Comparison of ENCODE assay signal across 8 mouse cellular contexts in genomic region chr9:121937451-121937864, GRCm38 (mm10). TPM values are rescaled to one million over a fixed set of nuclear protein-coding genes. Genes with fewer than 3 reads are reported as not detected.
DNase-seq lines count a peak whose midpoint lies in the region; ATAC-seq and TF ChIP-seq lines count a peak whose summit lies in the region.

No protein-coding gene starts in this region.

- TF ChIP-seq CTCF in heart, postnatal 0 days (IDR thresholded peaks at IDR 0.05; ENCODE audit: low read depth) = no peak

- WGBS in heart, postnatal 0 days = 52% methylated on average over 6 of the region's 6 CpGs
- WGBS in embryonic facial prominence, embryonic 10.5 days = 64% methylated on average over 6 of the region's 6 CpGs
- 58% methylated on average over 6 of the region's 6 CpGs for WGBS in intestine, embryonic 15.5 days
- WGBS in neural tube, embryonic 13.5 days = 56% methylated on average over 6 of the region's 6 CpGs

- H3K4me2 ChIP-seq in heart, postnatal 0 days (ENCODE audit: low read depth, low read length) = peak overlapping the region; percentile 46
- peak overlapping the region; percentile 52 for H3K4me2 ChIP-seq in intestine, embryonic 15.5 days (replicated peaks)
- H3K4me2 ChIP-seq in neural tube, embryonic 13.5 days = peak overlapping the region; percentile 53

- TF ChIP-seq EP300 in heart, postnatal 0 days (IDR thresholded peaks at IDR 0.05; ENCODE audit: low read depth) = no peak

- no peaks in the 10 kb centered on the region for H3K27me3 ChIP-seq in heart, postnatal 0 days (ENCODE audit: control insufficient read depth, insufficient read depth, low read length)
- H3K27me3 ChIP-seq in embryonic facial prominence, embryonic 10.5 days (replicated peaks; ENCODE audit: low read depth, poor library complexity, severe bottlenecking) = no peaks in the 10 kb centered on the region
- no peaks in the 10 kb centered on the region for H3K27me3 ChIP-seq in intestine, embryonic 15.5 days (replicated peaks)
- no peaks in the 10 kb centered on the region for H3K27me3 ChIP-seq in neural tube, embryonic 13.5 days

- no peak overlapping the region for H3K9ac ChIP-seq in heart, postnatal 0 days (replicated peaks; ENCODE audit: low read depth, low read length)
- no peak overlapping the region for H3K9ac ChIP-seq in intestine, embryonic 15.5 days
- peak overlapping the region; percentile 70 for H3K9ac ChIP-seq in neural tube, embryonic 13.5 days

- no peak overlapping the region for H3K4me3 ChIP-seq in heart, postnatal 0 days (ENCODE audit: low read depth, low read length)
- H3K4me3 ChIP-seq in embryonic facial prominence, embryonic 10.5 days = peak overlapping the region; percentile 55
- H3K4me3 ChIP-seq in intestine, embryonic 15.5 days (replicated peaks) = peak overlapping the region; percentile 45
- peak overlapping the region; percentile 44 for H3K4me3 ChIP-seq in neural tube, embryonic 13.5 days

- intact Hi-C loops in heart, postnatal 25 days (cut with DNase I) = no loop called here

- no peak for ATAC-seq in heart, postnatal 0 days (ENCODE audit: insufficient read depth, low read depth)
- peak; percentile 36; the same call in 1 of the 2 replicates for ATAC-seq in intestine, embryonic 15.5 days
- peak; percentile 69; the same call in 1 of the 2 replicates for ATAC-seq in neural tube, embryonic 13.5 days (ENCODE audit: low read depth)
- ATAC-seq in erythroid progenitor cell, adult 5-6 weeks (replicated peaks; ENCODE audit: low FRiP score, poor library complexity, severe bottlenecking) = no peak

- no peak overlapping the region for H3K27ac ChIP-seq in heart, postnatal 0 days (ENCODE audit: low read depth)
- H3K27ac ChIP-seq in embryonic facial prominence, embryonic 10.5 days (replicated peaks) = peak overlapping the region; percentile 84
- no peak overlapping the region for H3K27ac ChIP-seq in intestine, embryonic 15.5 days
- peak overlapping the region; percentile 20; the same call in 1 of the 2 replicates for H3K27ac ChIP-seq in neural tube, embryonic 13.5 days (replicated peaks)

- H3K9me3 ChIP-seq in heart, postnatal 0 days (replicated peaks; ENCODE audit: control insufficient read depth, low read length) = no peaks in the 10 kb centered on the region
- H3K9me3 ChIP-seq in embryonic facial prominence, embryonic 10.5 days = no peaks in the 10 kb centered on the region
- no peaks in the 10 kb centered on the region for H3K9me3 ChIP-seq in intestine, embryonic 15.5 days
- no peaks in the 10 kb centered on the region for H3K9me3 ChIP-seq in neural tube, embryonic 13.5 days

- H3K36me3 ChIP-seq in heart, postnatal 0 days (replicated peaks; ENCODE audit: control insufficient read depth, insufficient read depth, low read length) = no peaks in the 10 kb centered on the region
- H3K36me3 ChIP-seq in embryonic facial prominence, embryonic 10.5 days (replicated peaks) = peaks cover 10% of the 10 kb centered on the region
- H3K36me3 ChIP-seq in intestine, embryonic 15.5 days = no peaks in the 10 kb centered on the region
- H3K36me3 ChIP-seq in neural tube, embryonic 13.5 days = no peaks in the 10 kb centered on the region

- DNase-seq in heart, postnatal 0 days (ENCODE audit: low spot score) = no peak
- no peak for DNase-seq in heart, postnatal 25 days (ENCODE audit: low spot score)
- peak; percentile 17 for DNase-seq in embryonic facial prominence, embryonic 10.5 days (ENCODE audit: low spot score)
- DNase-seq in retina, postnatal 1 day = no peak
- no peak for DNase-seq in gastrocnemius, postnatal 25 days

- H3K4me1 ChIP-seq in heart, postnatal 0 days (ENCODE audit: control insufficient read depth, insufficient read depth) = no peaks in the 10 kb centered on the region
- H3K4me1 ChIP-seq in embryonic facial prominence, embryonic 10.5 days = 0 out of 2 replicates have a peak, but pooled peaks cover 3% of the 10 kb centered on the region
- no peaks in the 10 kb centered on the region for H3K4me1 ChIP-seq in intestine, embryonic 15.5 days (replicated peaks)
- no peaks in the 10 kb centered on the region for H3K4me1 ChIP-seq in neural tube, embryonic 13.5 days (replicated peaks)

RNA-seq across cellular contexts. Expression of gene Fam198a, which starts 13.3 kb away (rescaled TPM):
- 1.1 and 3.1 TPM in 2 replicates for total RNA-seq in heart, postnatal 0 days (2014; rRNA removed; ENCODE audit: low replicate concordance)
- polyA plus RNA-seq in heart, postnatal 0 days (2015; fragmentation: Nextera tagmentation; extraction: Ambion mirVana) = 0.78 and 0.85 TPM in 2 replicates
- under 1 TPM; 0.94 to 0.98 TPM for total RNA-seq in heart, postnatal 25 days (2021)
- polyA plus RNA-seq in embryonic facial prominence, embryonic 10.5 days (2016; fragmentation: Nextera tagmentation; extraction: Ambion mirVana) = 0.37 and 0.53 TPM in 2 replicates
- 3.1 and 4.6 TPM in 2 replicates for polyA plus RNA-seq in intestine, embryonic 15.5 days (2015; fragmentation: Nextera tagmentation; extraction: Ambion mirVana)
- polyA plus RNA-seq in neural tube, embryonic 13.5 days (2015; fragmentation: Nextera tagmentation; extraction: Ambion mirVana) = 2.8 and 3.5 TPM in 2 replicates
- total RNA-seq in erythroid progenitor cell, adult 5-6 weeks (2015; ENCODE audit: low replicate concordance) = not detected in 2 replicates
- total RNA-seq in erythroid progenitor cell, adult 5-6 weeks (2017; ENCODE audit: low replicate concordance) = not detected in 2 replicates
- 1 to 10 TPM; 1.3 to 1.6 TPM for total RNA-seq in gastrocnemius, postnatal 25 days (2021)

RNA-seq across cellular contexts. Expression of gene Cyp8b1, which starts 21.4 kb away (rescaled TPM):
- total RNA-seq in heart, postnatal 0 days (2014; rRNA removed; ENCODE audit: low replicate concordance) = not detected in 2 replicates
- not detected in 2 replicates for polyA plus RNA-seq in heart, postnatal 0 days (2015; fragmentation: Nextera tagmentation; extraction: Ambion mirVana)
- total RNA-seq in heart, postnatal 25 days (2021) = not detected
- not detected in 2 replicates for polyA plus RNA-seq in embryonic facial prominence, embryonic 10.5 days (2016; fragmentation: Nextera tagmentation; extraction: Ambion mirVana)
- polyA plus RNA-seq in intestine, embryonic 15.5 days (2015; fragmentation: Nextera tagmentation; extraction: Ambion mirVana) = not detected in 2 replicates
- polyA plus RNA-seq in neural tube, embryonic 13.5 days (2015; fragmentation: Nextera tagmentation; extraction: Ambion mirVana) = not detected in 2 replicates
- not detected in 2 replicates for total RNA-seq in erythroid progenitor cell, adult 5-6 weeks (2015; ENCODE audit: low replicate concordance)
- not detected in 2 replicates for total RNA-seq in erythroid progenitor cell, adult 5-6 weeks (2017; ENCODE audit: low replicate concordance)
- not detected for total RNA-seq in gastrocnemius, postnatal 25 days (2021)

RNA-seq across cellular contexts. Expression of gene Ackr2, which starts 39.3 kb away (rescaled TPM):
- total RNA-seq in heart, postnatal 0 days (2014; rRNA removed; ENCODE audit: low replicate concordance) = 4.1 and 4.6 TPM in 2 replicates
- polyA plus RNA-seq in heart, postnatal 0 days (2015; fragmentation: Nextera tagmentation; extraction: Ambion mirVana) = 1.6 and 2.1 TPM in 2 replicates
- 1 to 10 TPM; 2.5 to 3.7 TPM for total RNA-seq in heart, postnatal 25 days (2021)
- polyA plus RNA-seq in embryonic facial prominence, embryonic 10.5 days (2016; fragmentation: Nextera tagmentation; extraction: Ambion mirVana) = 0.18 and 0.52 TPM in 2 replicates
- 0.46 and 0.80 TPM in 2 replicates for polyA plus RNA-seq in intestine, embryonic 15.5 days (2015; fragmentation: Nextera tagmentation; extraction: Ambion mirVana)
- polyA plus RNA-seq in neural tube, embryonic 13.5 days (2015; fragmentation: Nextera tagmentation; extraction: Ambion mirVana) = 1.2 and 1.4 TPM in 2 replicates
- total RNA-seq in erythroid progenitor cell, adult 5-6 weeks (2015; ENCODE audit: low replicate concordance) = not detected in 2 replicates
- not detected in 2 replicates for total RNA-seq in erythroid progenitor cell, adult 5-6 weeks (2017; ENCODE audit: low replicate concordance)
- total RNA-seq in gastrocnemius, postnatal 25 days (2021) = 1 to 10 TPM; 1.9 to 2.0 TPM

RNA-seq across cellular contexts. Expression of gene Pomgnt2, which starts 59.5 kb away (rescaled TPM):
- total RNA-seq in heart, postnatal 0 days (2014; rRNA removed; ENCODE audit: low replicate concordance) = 14.2 and 19.4 TPM in 2 replicates
- 6.9 and 7.9 TPM in 2 replicates for polyA plus RNA-seq in heart, postnatal 0 days (2015; fragmentation: Nextera tagmentation; extraction: Ambion mirVana)
- total RNA-seq in heart, postnatal 25 days (2021) = 10 to 100 TPM; 12.1 to 13.1 TPM
- 13.5 and 13.9 TPM in 2 replicates for polyA plus RNA-seq in embryonic facial prominence, embryonic 10.5 days (2016; fragmentation: Nextera tagmentation; extraction: Ambion mirVana)
- polyA plus RNA-seq in intestine, embryonic 15.5 days (2015; fragmentation: Nextera tagmentation; extraction: Ambion mirVana) = 12.9 and 15.9 TPM in 2 replicates
- 22.1 and 25.1 TPM in 2 replicates for polyA plus RNA-seq in neural tube, embryonic 13.5 days (2015; fragmentation: Nextera tagmentation; extraction: Ambion mirVana)
- not detected in 2 replicates for total RNA-seq in erythroid progenitor cell, adult 5-6 weeks (2015; ENCODE audit: low replicate concordance)
- total RNA-seq in erythroid progenitor cell, adult 5-6 weeks (2017; ENCODE audit: low replicate concordance) = 0.64 TPM in 1 of 2 replicates, not detected in the other
- total RNA-seq in gastrocnemius, postnatal 25 days (2021) = 10 to 100 TPM in 1 of 2 experiments, 1 to 10 TPM in 1; 8.9 to 10.0 TPM

Comparison
In these comparisons a context has a peak if more than half of its experiments do, and no peak if none do; other contexts are left out.
1. ATAC-seq: peak in intestine, embryonic 15.5 days (single experiment) and neural tube, embryonic 13.5 days (single experiment); none in heart, postnatal 0 days (single experiment) and erythroid progenitor cell, adult 5-6 weeks (single experiment).
2. H3K27ac ChIP-seq: peak in embryonic facial prominence, embryonic 10.5 days (single experiment) and neural tube, embryonic 13.5 days (single experiment); none in heart, postnatal 0 days (single experiment) and intestine, embryonic 15.5 days (single experiment).
3. Peak in every context shown above with its lines, with median percentiles within 50 percentile points of each other: H3K4me2 ChIP-seq.